Comparison of ENCODE assay signal across 18 mouse cellular contexts in the genomic region with DNA sequence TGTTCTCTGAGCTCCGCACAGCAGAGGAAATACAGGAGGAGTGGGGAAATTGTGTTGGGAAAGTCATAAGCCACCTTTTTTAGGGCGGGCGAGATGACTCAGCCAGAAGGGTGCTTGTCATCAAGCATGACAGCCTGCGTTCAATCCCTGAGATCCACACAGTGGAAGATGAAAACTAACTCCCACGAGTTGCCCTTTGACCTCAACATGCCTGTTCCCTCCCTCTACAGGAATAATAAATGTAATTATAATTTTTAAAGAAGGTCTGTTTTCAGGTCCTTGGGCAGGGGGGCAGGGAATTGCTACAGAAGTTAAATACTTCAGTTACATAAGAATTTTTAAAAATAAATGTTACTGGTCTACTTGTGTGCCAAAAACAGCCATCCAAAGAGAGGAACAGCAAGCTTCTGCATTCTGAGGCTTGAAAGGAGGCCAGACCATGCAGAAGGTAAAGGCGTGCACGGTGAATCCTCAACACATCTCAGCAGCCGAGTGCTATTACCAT.
DNase-seq lines count a peak whose midpoint lies in the region; ATAC-seq and TF ChIP-seq lines count a peak whose summit lies in the region.
"Had no signal": no experiment of that assay in that cellular context is flagged by ENCODE, and none has a peak within 500 bp of the region (broad histone marks: within the 10 kb centered on the region; RNA-seq: fewer than 3 reads in every experiment).

No protein-coding gene starts in this region.

- WGBS in hindbrain, postnatal 0 days: 83% methylated on average over 8 of the region's 8 CpGs

- no peak for TF ChIP-seq CTCF in hindbrain, postnatal 0 days (IDR thresholded peaks at IDR 0.05; ENCODE audit: low read depth)

- H3K9ac ChIP-seq in hindbrain, postnatal 0 days (replicated peaks; ENCODE audit: low read length): no peak overlapping the region
- H3K9ac ChIP-seq: embryonic facial prominence, embryonic 15.5 days; hindbrain, embryonic 12.5 days; liver, embryonic 15.5 days had no signal

- H3K27ac ChIP-seq in hindbrain, postnatal 0 days: no peak overlapping the region
- H3K27ac ChIP-seq: embryonic facial prominence, embryonic 15.5 days; forebrain, embryonic 10.5 days; hindbrain, embryonic 12.5 days; liver, embryonic 15.5 days had no signal

- H3K36me3 ChIP-seq in hindbrain, postnatal 0 days (ENCODE audit: insufficient read depth, low read length): no peaks in the 10 kb centered on the region
- H3K36me3 ChIP-seq: embryonic facial prominence, embryonic 15.5 days; liver, embryonic 15.5 days had no signal

- DNase-seq in heart, adult 8-10 months (ENCODE audit: low spot score): peak; percentile 26
- no peak for DNase-seq in heart, postnatal 36 days
- DNase-seq in 3T3-L1 (ENCODE audit: low read depth, low spot score): peak; percentile 6
- peak; percentile 70 to 83 for DNase-seq in frontal cortex, postnatal 36 days (ENCODE audit: low spot score in 2 of 2)
- DNase-seq in left cerebral cortex, postnatal 14 days (ENCODE audit: low spot score in 2 of 2): peak; percentile 61 to 74
- DNase-seq in adrenal gland, adult 8-10 months: no peak
- no peak for DNase-seq in hindbrain, postnatal 0 days (ENCODE audit: low spot score)
- no peak for DNase-seq in retina, postnatal 1 day
- DNase-seq: adrenal gland, postnatal 25 days; cerebellum, adult 9-10 months; embryo, embryonic 11 days; kidney, adult 9 months; kidney, postnatal 4 days had no signal

- intact Hi-C loops in heart, postnatal 36 days (cut with DNase I): no loop called here
- intact Hi-C loops in left cerebral cortex, postnatal 14 days (cut with DNase I): no loop called here

- H3K4me2 ChIP-seq in hindbrain, postnatal 0 days (ENCODE audit: low read depth, low read length): no peak overlapping the region
- H3K4me2 ChIP-seq: embryonic facial prominence, embryonic 15.5 days; hindbrain, embryonic 12.5 days; liver, embryonic 15.5 days had no signal

- H3K9me3 ChIP-seq in hindbrain, postnatal 0 days (ENCODE audit: low read length): no peaks in the 10 kb centered on the region
- H3K9me3 ChIP-seq: embryonic facial prominence, embryonic 15.5 days; forebrain, embryonic 10.5 days; hindbrain, embryonic 12.5 days; liver, embryonic 15.5 days had no signal

- H3K4me3 ChIP-seq in hindbrain, postnatal 0 days (ENCODE audit: low read length): no peak overlapping the region
- H3K4me3 ChIP-seq: embryonic facial prominence, embryonic 15.5 days; forebrain, embryonic 10.5 days; hindbrain, embryonic 12.5 days; liver, embryonic 15.5 days had no signal

- no peaks in the 10 kb centered on the region for H3K27me3 ChIP-seq in hindbrain, postnatal 0 days (ENCODE audit: insufficient read depth, low read length)
- H3K27me3 ChIP-seq: embryonic facial prominence, embryonic 15.5 days; hindbrain, embryonic 12.5 days; liver, embryonic 15.5 days had no signal

- H3K4me1 ChIP-seq in hindbrain, postnatal 0 days (ENCODE audit: insufficient read depth, low read length): no peaks in the 10 kb centered on the region
- H3K4me1 ChIP-seq: embryonic facial prominence, embryonic 15.5 days; forebrain, embryonic 10.5 days; hindbrain, embryonic 12.5 days; liver, embryonic 15.5 days had no signal

- no peak for ATAC-seq in hindbrain, postnatal 0 days
- ATAC-seq: lung, postnatal 0 days had no signal

Comparison
In these comparisons a context has a peak if more than half of its experiments do, and no peak if none do; other contexts are left out.
1. DNase-seq: peak in heart, adult 8-10 months (single experiment), 3T3-L1 (single experiment), frontal cortex, postnatal 36 days (2 of 2) and left cerebral cortex, postnatal 14 days (2 of 2); none in heart, postnatal 36 days (0 of 2), adrenal gland, adult 8-10 months (single experiment), hindbrain, postnatal 0 days (single experiment) and retina, postnatal 1 day (single experiment).